16 mouse cellular contexts compared by ENCODE assay signal in the genomic region with DNA sequence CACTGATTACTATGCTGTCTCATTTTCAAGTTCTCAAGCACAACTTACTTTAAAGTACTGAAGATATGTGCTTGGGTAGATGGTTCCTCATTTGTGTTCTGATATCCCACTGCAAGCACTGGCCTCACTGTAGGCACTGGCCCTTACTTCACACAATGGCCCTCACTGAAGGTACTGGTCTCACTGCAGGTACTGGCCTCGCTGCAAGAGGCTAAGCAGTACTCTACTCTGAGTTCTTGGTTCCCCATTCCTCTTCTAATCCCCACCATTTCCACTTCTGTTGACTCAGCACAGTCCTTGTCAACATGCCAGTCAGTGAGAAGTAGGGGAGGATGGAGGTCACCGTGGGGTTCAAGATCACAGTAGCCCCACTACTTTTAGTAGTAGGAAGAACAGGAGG.
"Had no signal": no experiment of that assay in that cellular context is flagged by ENCODE, and none has a peak within 500 bp of the region (broad histone marks: within the 10 kb centered on the region; RNA-seq: fewer than 3 reads in every experiment).

No protein-coding gene starts in this region.

- H3K4me2 ChIP-seq: limb, embryonic 12.5 days; limb, embryonic 15.5 days; liver, embryonic 12.5 days; liver, embryonic 15.5 days; midbrain, embryonic 13.5 days had no signal

- H3K9ac ChIP-seq: limb, embryonic 12.5 days; limb, embryonic 15.5 days; liver, embryonic 12.5 days; liver, embryonic 15.5 days; midbrain, embryonic 13.5 days had no signal

- H3K27ac ChIP-seq: kidney, postnatal 0 days; left cerebral cortex, adult 2 months; limb, embryonic 12.5 days; limb, embryonic 15.5 days; liver, embryonic 12.5 days; liver, embryonic 15.5 days; macrophage; midbrain, embryonic 13.5 days had no signal

- H3K4me1 ChIP-seq: liver, embryonic 15.5 days had no signal

- H3K27me3 ChIP-seq: limb, embryonic 12.5 days; limb, embryonic 15.5 days; liver, embryonic 12.5 days; liver, embryonic 15.5 days; midbrain, embryonic 13.5 days had no signal

- H3K36me3 ChIP-seq: limb, embryonic 12.5 days; limb, embryonic 15.5 days; liver, embryonic 12.5 days; liver, embryonic 15.5 days; midbrain, embryonic 13.5 days had no signal

- H3K4me3 ChIP-seq: left cerebral cortex, adult 2 months; limb, embryonic 12.5 days; limb, embryonic 15.5 days; liver, embryonic 12.5 days; liver, embryonic 15.5 days; midbrain, embryonic 13.5 days had no signal

- H3K9me3 ChIP-seq: limb, embryonic 12.5 days; limb, embryonic 15.5 days; liver, embryonic 12.5 days; liver, embryonic 15.5 days; midbrain, embryonic 13.5 days had no signal

- ATAC-seq: intestine, postnatal 0 days; liver, embryonic 12.5 days; midbrain, embryonic 13.5 days; midbrain, embryonic 16.5 days had no signal

- DNase-seq: kidney, adult 2 months; kidney, postnatal 25 days; layer of hippocampus, postnatal 36 days; lung, adult 2 months; lung, postnatal 14 days; thymus, postnatal 25 days had no signal
